Mouse (Mus musculus) kidney, adult 9 months (tissue): ENCODE measurements at regions not wholly inside any gene's neighbourhood (a gene's known extent, or its start where the extent isn't known, plus 50 kb on each side); places are given as distances from the start of the nearest gene placed in this dataset.

ENCODE experiments used
- DNase-seq: peaks from one replicate; pipeline ENCODE4 v3.0.0; 2022

DNA sequence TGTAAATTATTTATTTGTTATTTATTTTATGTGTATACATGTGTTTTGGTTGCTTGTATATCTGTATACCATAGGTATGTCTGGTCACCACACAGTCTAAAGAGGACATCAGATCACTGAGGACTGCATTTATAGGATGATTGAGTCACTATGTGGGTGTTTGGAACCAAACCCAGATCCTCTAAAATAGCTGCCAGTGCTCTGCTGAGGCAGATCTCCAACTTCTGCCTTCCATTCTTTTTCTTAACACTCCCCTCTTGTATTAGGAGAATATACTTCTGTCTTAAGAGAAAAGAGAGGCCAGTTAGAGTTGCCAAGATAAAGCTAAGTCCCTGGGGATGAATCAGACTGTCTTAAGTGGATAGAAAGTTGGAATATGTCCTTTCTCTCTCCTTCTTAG lies 424.2 kb downstream of the Cntn6 start:
- no peak for DNase-seq

DNA sequence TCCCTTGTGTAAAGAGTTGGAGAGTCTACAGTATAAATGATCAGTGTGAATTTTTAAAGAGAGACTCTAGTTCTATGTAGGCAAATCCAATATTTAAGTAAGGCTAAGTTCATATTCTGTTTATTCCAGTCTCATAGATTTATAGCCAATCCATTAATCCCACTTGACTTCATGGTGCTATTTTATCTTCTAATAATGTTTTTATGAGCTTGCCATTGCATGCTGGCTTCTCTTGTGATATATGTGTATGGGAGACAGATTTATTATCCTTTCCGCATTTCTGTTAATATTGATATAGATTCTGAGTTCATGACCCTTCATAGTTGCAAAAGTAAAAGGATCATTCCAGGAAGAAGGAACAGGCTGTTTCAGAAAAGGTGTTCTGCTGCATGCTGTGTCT lies 430.0 kb downstream of the Cntn6 start:
- no peak for DNase-seq

DNA sequence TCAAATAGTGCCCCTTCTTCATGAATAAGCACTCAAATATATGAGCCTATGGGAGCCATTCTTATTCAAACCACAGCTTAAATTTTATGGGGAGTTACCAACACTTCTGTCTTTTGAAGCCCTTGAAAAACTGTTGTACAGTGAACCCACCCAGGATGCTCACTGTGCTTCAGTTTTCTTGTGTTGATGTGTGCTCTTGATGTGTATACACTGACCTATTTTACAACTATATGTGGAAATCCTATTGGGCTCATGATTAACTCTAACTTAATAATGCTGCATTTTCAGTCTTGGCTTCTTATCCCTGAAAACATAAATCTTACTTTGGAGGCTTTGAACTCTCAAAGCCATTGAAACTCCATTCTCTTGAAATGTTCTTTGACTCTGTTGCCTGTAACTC lies 433.5 kb downstream of the Cntn6 start:
- no peak for DNase-seq

DNA sequence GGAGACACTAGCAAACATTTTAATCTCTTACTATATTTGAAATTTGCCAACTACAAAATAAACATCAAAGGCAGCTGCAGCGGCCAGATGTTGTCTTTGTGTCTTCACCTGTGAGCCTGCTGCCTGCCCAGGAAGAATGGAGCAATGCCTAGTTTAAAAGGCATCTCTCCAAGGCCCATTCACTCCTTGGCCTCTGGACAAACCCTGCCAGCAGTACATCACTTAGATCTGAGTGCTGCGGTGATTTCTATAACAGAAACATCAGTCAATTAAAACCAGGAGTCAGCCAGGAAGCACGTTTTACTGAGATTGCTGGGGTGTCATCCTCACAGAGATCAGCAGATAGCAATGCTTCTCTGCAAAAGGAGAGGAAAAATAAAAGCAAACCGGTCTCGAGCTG lies 437.7 kb downstream of the Cntn6 start:
- no peak for DNase-seq

DNA sequence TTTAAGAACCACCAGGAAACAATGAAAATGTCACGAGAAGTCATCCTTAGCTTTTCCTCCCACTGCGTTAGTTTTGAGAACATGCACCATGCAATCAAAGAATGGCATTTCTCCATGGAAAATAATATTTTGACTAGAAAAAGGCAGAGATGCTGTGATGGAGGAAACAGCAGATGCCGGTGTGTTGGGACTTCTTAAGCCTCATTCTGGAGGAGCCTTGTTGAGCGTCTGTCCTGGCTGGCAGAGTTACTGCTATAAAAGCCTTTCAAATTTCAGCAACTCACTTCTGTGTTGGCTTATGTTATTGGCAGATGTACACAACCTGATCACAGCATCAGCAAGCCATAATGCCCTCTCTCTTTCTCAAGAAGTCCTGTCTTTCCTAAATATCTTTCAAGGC lies 439.6 kb downstream of the Cntn6 start:
- no peak for DNase-seq

DNA sequence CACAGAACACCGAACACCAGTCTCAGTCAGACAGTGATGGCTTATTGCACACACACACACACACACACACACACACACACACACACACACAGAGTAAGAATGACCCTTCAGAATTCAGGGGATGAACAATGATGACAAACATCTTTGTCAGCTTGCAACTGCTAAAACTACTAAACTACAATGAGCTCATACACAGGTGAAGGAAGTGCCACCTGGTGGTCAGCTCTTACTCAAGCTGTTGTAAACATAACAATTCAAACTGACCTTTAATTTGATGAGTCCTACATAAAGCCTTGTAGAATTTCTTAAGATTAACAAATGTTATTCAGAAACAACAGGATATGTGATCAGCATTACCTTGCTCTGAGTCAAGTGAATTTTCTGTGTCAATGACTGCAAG lies 446.5 kb downstream of the Cntn6 start:
- no peak for DNase-seq

DNA sequence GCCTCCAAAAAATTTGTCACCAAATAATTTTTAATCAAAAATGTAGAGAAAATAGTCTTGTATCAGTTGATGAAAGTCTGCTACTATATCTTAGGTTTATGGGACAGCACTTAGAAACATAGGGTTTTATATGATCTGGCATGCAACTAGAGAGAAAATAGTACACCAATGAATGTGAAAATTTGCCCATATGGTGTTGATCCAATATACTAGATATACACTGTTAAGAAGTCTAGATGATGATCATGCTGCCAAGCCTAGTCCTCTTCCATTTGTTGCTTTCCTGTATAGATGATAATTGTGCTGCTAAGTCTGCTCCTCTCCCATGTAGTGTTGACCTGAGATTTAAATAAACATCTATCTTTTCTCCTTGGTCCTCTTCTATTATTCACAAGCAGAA lies 481.9 kb downstream of the Cntn6 start:
- no peak for DNase-seq

DNA sequence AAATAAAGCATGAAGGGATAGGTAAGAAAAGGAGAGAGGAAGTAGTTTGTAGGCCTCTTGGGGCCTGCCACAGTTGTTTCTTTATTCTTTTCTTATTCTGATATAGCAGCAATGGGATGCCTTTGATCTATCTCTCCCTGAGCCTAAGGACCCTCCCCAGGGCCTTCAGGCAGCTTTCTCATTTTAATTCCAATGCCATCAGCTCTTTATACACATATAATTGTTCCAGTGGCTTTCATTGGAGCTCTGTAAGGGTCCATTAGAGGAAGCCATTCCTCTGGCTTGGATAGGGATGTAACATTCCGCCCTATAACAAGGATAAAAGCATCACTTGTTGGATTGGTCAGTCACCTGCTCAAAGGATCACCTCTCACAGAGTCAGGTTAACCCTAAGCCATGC lies 491.6 kb downstream of the Cntn6 start:
- DNase-seq: no peak

DNA sequence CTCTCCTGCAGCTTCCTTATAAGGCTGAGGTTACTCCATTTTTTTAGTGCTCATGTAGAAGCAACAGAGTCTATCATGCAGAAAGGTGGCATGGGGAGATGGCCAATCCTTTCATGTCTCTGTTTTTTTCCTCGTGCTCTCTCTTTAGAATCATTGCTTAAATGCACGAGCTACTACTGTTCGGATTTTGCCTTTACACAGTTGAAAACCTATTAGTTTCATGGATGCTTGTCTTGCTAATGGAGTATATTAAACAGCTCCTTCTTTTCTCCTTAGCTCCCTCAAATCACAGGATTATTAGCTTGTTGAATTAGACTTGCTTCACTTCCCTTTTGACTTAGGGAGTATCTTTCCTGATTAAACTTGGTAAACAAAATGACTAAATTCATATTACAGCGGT lies 497.3 kb downstream of the Cntn6 start:
- no peak for DNase-seq

DNA sequence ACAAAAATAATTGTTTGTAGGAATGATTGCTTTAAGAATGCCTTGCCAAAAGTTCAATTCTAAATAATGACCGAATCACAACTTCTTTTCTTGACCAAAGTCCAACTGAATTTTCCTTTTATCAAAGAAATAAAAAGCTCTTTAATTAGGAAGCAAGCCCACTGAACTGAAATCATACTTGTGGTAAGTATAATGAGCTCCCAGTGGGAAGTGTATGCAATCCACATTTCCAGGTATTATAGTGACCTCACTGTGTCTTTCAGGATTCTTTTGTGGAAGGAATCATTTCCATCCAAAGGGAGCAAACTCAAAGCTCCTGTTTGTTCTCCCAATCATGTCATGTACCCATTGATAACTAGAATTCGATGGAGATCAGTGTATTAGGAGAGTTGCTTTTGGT lies 497.8 kb downstream of the Cntn6 start:
- DNase-seq: no peak

DNA sequence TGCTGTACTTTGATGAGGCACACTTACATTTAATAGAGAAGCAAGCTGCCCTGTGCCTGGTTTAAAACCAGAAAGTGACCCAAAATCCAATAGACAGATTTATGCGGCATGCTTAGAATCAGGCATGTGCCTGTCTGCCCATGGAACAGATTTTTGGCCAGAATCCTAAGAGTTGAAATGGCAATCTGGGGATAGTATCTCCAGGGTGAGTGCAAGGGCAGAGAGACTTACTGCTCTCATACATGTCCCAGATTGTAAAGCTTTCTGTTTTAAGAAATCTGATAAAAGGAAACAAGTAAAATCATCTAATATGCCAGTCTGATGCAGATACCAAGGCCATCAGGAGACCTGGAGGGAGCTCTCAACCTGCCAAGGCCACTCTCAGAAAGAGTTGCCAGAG lies 507.0 kb downstream of the Cntn6 start:
- no peak for DNase-seq

DNA sequence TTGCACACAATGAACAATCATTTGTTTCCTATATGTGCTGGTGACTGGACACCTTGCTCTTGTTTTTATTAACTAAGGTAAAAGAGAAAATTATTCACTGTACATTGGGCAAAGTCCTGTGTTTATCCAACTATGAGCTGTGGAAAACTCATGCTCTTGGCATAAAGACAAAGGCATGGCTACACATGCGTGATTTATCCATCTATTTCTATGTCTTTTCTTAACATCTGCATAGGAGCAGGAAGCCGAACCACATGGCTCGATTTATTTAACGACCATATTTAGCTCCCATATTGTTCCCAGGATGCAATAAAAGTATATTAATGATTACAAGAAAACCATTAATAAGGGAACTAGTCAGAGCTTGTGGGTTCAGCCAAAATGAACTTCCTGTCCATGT lies 528.1 kb downstream of the Cntn6 start:
- no peak for DNase-seq

DNA sequence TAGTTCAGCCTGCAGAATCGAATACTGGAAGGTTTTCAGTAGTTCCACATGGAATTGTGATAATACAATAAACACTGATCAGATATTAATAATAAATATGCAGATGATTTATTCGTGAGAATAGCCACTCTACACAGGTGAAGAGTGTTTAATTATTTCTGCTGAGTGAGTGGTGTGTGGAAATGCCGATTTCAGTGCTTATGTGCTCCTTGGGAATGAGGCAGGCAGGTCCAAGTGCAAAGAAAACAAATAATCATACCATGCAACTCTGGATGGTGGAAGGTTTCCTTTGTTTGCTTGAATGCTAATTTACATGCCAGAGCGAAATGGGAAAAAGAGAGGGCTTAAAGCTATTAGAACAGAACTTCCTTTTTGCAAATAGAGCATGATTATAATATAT lies 528.6 kb downstream of the Cntn6 start:
- DNase-seq: no peak

DNA sequence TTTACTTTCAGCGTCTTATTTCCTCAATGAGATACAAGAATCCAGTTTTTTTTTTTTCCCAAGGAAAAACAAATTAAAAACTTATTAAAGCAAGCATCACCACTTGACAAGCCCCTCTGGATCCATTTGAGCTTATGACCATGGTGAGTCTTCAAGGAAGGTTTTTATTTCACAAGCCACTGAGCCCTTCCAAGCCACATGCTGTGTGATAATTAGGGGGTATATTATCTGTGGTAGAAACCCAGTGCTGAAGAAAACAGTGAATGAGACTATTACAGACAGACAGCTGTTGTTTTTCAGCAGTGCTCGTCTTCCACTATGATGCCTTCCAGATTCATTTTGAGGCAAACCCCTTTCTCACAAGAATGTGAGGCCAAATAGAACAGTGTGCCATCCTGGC lies 573.6 kb downstream of the Cntn6 start:
- DNase-seq: no peak

DNA sequence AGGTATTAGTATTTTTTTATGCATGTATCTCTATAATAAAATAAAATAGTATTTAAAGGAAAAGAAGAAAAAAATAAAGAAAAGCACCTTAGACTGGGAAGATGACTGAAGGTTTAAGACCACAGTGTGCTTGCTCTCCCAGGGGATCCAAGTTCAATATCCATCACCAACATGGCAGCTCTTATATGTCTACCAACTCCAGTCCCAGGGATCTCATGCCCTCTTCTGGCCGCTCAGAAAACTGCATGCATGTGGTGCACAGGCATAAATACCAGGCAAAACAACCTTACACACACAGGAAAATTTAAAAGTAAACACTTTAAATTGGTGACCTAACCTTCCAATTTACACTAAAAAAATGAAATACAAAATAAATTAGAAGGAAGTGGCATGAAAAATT lies 586.6 kb upstream of the Cntn4 start:
- peak; percentile 5 for DNase-seq
